Mouse (Mus musculus): Measurements from ENCODE around the gene Bcl2l15.
A peak's percentile ranks its signal among the peaks of the same experiment; 100 is the strongest.

DNA sequence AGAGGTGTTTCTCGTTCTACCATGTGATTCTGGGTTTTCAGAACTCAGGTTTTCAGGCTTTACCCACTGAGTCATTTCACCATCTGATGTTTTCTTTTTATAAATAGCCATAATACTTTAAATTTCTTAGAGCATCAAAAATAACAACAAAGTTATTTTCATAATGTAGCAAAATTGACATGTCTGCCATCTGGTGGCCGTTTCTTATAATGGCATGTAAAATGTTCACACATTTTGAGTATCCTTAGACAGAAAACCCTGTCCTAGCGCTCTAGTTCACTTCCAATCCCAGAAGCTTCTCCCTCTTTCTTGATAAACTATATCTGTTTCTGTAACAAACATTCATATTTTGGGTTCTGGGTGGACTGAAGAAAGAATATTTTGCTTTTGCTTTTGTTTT lies 55.2 kb downstream of the Bcl2l15 start:
- TF ChIP-seq CTCF (IDR thresholded peaks at IDR 0.05; ENCODE audit: borderline replicate concordance, insufficient read depth, low read depth, low read length) (peak; percentile 33; the same call in 1 of the 2 replicates), POLR2A (IDR thresholded peaks at IDR 0.05; ENCODE audit: borderline replicate concordance, insufficient read depth, low read length) (no peak)

All from cerebellum, adult 2 months (tissue).